Comparison of ENCODE assay signal across 26 mouse cellular contexts in the genomic region with DNA sequence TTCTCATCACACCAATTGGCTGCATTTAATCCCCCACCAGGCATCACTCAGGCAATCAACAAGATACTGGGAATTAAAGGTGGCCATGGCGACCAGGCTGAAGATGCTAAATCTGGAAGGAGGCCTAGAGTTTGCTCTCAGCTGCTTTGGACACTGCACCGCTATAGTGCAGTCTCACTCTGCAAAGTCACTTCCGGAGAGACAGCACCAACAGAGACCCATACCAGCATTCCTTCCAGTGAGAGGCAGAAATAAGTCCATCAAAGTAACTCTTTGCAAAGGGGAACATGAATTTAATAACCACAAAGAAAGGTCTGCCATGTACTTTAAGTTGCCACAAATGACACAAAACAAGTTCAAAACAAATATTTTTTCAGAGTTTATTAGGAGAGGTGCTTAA. TPM values are rescaled to one million over a fixed set of nuclear protein-coding genes. Genes with fewer than 3 reads are reported as not detected.
DNase-seq lines count a peak whose midpoint lies in the region; ATAC-seq and TF ChIP-seq lines count a peak whose summit lies in the region.
"Had no signal": no experiment of that assay in that cellular context is flagged by ENCODE, and none has a peak within 500 bp of the region (broad histone marks: within the 10 kb centered on the region; RNA-seq: fewer than 3 reads in every experiment).

No protein-coding gene starts in this region.

- H3K4me1 ChIP-seq in forebrain, postnatal 0 days (ENCODE audit: insufficient read depth) = no peaks in the 10 kb centered on the region
- peaks cover 8% of the 10 kb centered on the region for H3K4me1 ChIP-seq in forebrain, embryonic 10.5 days
- H3K4me1 ChIP-seq in heart, embryonic 16.5 days (ENCODE audit: control insufficient read depth, insufficient read depth, low read length) = no peaks in the 10 kb centered on the region
- H3K4me1 ChIP-seq in midbrain, postnatal 0 days (ENCODE audit: insufficient read depth, low read length) = no peaks in the 10 kb centered on the region
- no peaks in the 10 kb centered on the region for H3K4me1 ChIP-seq in midbrain, embryonic 16.5 days (ENCODE audit: control insufficient read depth, insufficient read depth, low read length)
- H3K4me1 ChIP-seq: forebrain, embryonic 12.5 days; hindbrain, embryonic 10.5 days; liver, embryonic 13.5 days; stomach, embryonic 15.5 days had no signal

- no peaks in the 10 kb centered on the region for H3K27me3 ChIP-seq in forebrain, postnatal 0 days (ENCODE audit: insufficient read depth, low read length)
- no peaks in the 10 kb centered on the region for H3K27me3 ChIP-seq in forebrain, embryonic 10.5 days (ENCODE audit: poor library complexity, severe bottlenecking)
- no peaks in the 10 kb centered on the region for H3K27me3 ChIP-seq in heart, embryonic 16.5 days (ENCODE audit: control insufficient read depth, insufficient read depth, low read length)
- no peaks in the 10 kb centered on the region for H3K27me3 ChIP-seq in midbrain, postnatal 0 days (ENCODE audit: insufficient read depth, low read length)
- H3K27me3 ChIP-seq in midbrain, embryonic 16.5 days (ENCODE audit: control insufficient read depth, insufficient read depth, low read depth, low read length) = no peaks in the 10 kb centered on the region
- H3K27me3 ChIP-seq: forebrain, embryonic 12.5 days; liver, embryonic 13.5 days; midbrain, embryonic 12.5 days; stomach, embryonic 15.5 days had no signal

- H3K9me3 ChIP-seq in forebrain, postnatal 0 days (ENCODE audit: low read length) = no peaks in the 10 kb centered on the region
- no peaks in the 10 kb centered on the region for H3K9me3 ChIP-seq in forebrain, embryonic 10.5 days
- no peaks in the 10 kb centered on the region for H3K9me3 ChIP-seq in heart, embryonic 16.5 days (replicated peaks; ENCODE audit: control insufficient read depth, low read length)
- H3K9me3 ChIP-seq in midbrain, postnatal 0 days (ENCODE audit: low read length) = no peaks in the 10 kb centered on the region
- H3K9me3 ChIP-seq in midbrain, embryonic 16.5 days (replicated peaks; ENCODE audit: control insufficient read depth, low read length, poor library complexity, severe bottlenecking) = no peaks in the 10 kb centered on the region
- H3K9me3 ChIP-seq: embryonic facial prominence, embryonic 10.5 days; forebrain, embryonic 12.5 days; hindbrain, embryonic 10.5 days; limb, embryonic 13.5 days; liver, embryonic 13.5 days; midbrain, embryonic 12.5 days; stomach, embryonic 15.5 days had no signal

- DNase-seq in forebrain, postnatal 0 days = no peak
- DNase-seq in forebrain, embryonic 10.5 days (ENCODE audit: extremely low spot score, low spot score) = no peak
- no peak for DNase-seq in heart, adult 18-20 months
- DNase-seq in midbrain, postnatal 0 days (ENCODE audit: low spot score) = peak; percentile 10
- DNase-seq in layer of hippocampus, adult 18-20 months (ENCODE audit: low spot score in 2 of 2) = no peak
- DNase-seq: adrenal gland, postnatal 14 days; cerebellum, adult 18-20 months; gastrocnemius, postnatal 25 days; kidney, adult 2 months; kidney, postnatal 10 days; layer of hippocampus, postnatal 36 days; liver, embryonic 13.5 days; thymus, adult 18-20 months had no signal

- H3K4me2 ChIP-seq in forebrain, postnatal 0 days (ENCODE audit: low read depth) = no peak overlapping the region
- H3K4me2 ChIP-seq in heart, embryonic 16.5 days (ENCODE audit: low read depth, low read length) = peak overlapping the region; percentile 25; the same call in 1 of the 2 replicates
- no peak overlapping the region for H3K4me2 ChIP-seq in midbrain, postnatal 0 days (ENCODE audit: low read depth, low read length, poor library complexity, severe bottlenecking)
- no peak overlapping the region for H3K4me2 ChIP-seq in midbrain, embryonic 16.5 days (ENCODE audit: low read length)
- H3K4me2 ChIP-seq: forebrain, embryonic 12.5 days; limb, embryonic 13.5 days; liver, embryonic 13.5 days; midbrain, embryonic 12.5 days; stomach, embryonic 15.5 days had no signal

- no peak overlapping the region for H3K27ac ChIP-seq in forebrain, postnatal 0 days (ENCODE audit: low read depth, low read length)
- H3K27ac ChIP-seq in forebrain, embryonic 10.5 days = no peak overlapping the region
- no peak overlapping the region for H3K27ac ChIP-seq in heart, embryonic 16.5 days (ENCODE audit: low read length)
- no peak overlapping the region for H3K27ac ChIP-seq in midbrain, postnatal 0 days (ENCODE audit: low read depth, low read length)
- no peak overlapping the region for H3K27ac ChIP-seq in midbrain, embryonic 16.5 days (ENCODE audit: low read length)
- H3K27ac ChIP-seq: embryonic facial prominence, embryonic 10.5 days; forebrain, embryonic 12.5 days; hindbrain, embryonic 10.5 days; layer of hippocampus, adult 2 months; limb, embryonic 13.5 days; liver, embryonic 13.5 days; midbrain, embryonic 12.5 days; stomach, embryonic 15.5 days had no signal

- no peak for TF ChIP-seq CTCF in forebrain, postnatal 0 days (IDR thresholded peaks at IDR 0.05; ENCODE audit: low read depth)
- no peak for TF ChIP-seq CTCF in midbrain, postnatal 0 days (IDR thresholded peaks at IDR 0.05)

- peak; percentile 29; the same call in 1 of the 2 replicates for ATAC-seq in forebrain, postnatal 0 days
- no peak for ATAC-seq in heart, embryonic 16.5 days (replicated peaks; ENCODE audit: extremely low read depth, insufficient read depth, low FRiP score)
- no peak for ATAC-seq in midbrain, postnatal 0 days (ENCODE audit: low FRiP score)
- no peak for ATAC-seq in midbrain, embryonic 16.5 days
- ATAC-seq in inflammation-experienced regulatory T-cells, adult 6 months = no peak
- ATAC-seq: activated CD4-positive, CD25-positive, alpha-beta regulatory T cell, adult 4 months had no signal

- H3K36me3 ChIP-seq in forebrain, postnatal 0 days (ENCODE audit: insufficient read depth) = no peaks in the 10 kb centered on the region
- H3K36me3 ChIP-seq in forebrain, embryonic 10.5 days (replicated peaks) = no peaks in the 10 kb centered on the region
- no peaks in the 10 kb centered on the region for H3K36me3 ChIP-seq in heart, embryonic 16.5 days (ENCODE audit: control insufficient read depth, insufficient read depth)
- H3K36me3 ChIP-seq in midbrain, postnatal 0 days (ENCODE audit: insufficient read depth, low read length) = no peaks in the 10 kb centered on the region
- H3K36me3 ChIP-seq in midbrain, embryonic 16.5 days (ENCODE audit: control insufficient read depth, insufficient read depth, low read length) = no peaks in the 10 kb centered on the region
- H3K36me3 ChIP-seq: embryonic facial prominence, embryonic 10.5 days; forebrain, embryonic 12.5 days; G1E; hindbrain, embryonic 10.5 days; limb, embryonic 13.5 days; liver, embryonic 13.5 days; midbrain, embryonic 12.5 days; stomach, embryonic 15.5 days had no signal

- 31% methylated on average over 3 of the region's 3 CpGs for WGBS in forebrain, postnatal 0 days
- WGBS in forebrain, embryonic 10.5 days = 39% methylated on average over 3 of the region's 3 CpGs
- 37% methylated on average over 3 of the region's 3 CpGs for WGBS in heart, embryonic 16.5 days
- WGBS in midbrain, postnatal 0 days = 45% methylated on average over 3 of the region's 3 CpGs
- WGBS in midbrain, embryonic 16.5 days = 44% methylated on average over 3 of the region's 3 CpGs

- no peak overlapping the region for H3K9ac ChIP-seq in forebrain, postnatal 0 days
- H3K9ac ChIP-seq in heart, embryonic 16.5 days (ENCODE audit: low read length) = no peak overlapping the region
- H3K9ac ChIP-seq in midbrain, postnatal 0 days (replicated peaks; ENCODE audit: low read length, poor library complexity, severe bottlenecking) = no peak overlapping the region
- H3K9ac ChIP-seq in midbrain, embryonic 16.5 days (ENCODE audit: low read depth, low read length) = no peak overlapping the region
- H3K9ac ChIP-seq: forebrain, embryonic 12.5 days; limb, embryonic 13.5 days; liver, embryonic 13.5 days; midbrain, embryonic 12.5 days; stomach, embryonic 15.5 days had no signal

- H3K4me3 ChIP-seq in forebrain, postnatal 0 days (ENCODE audit: low read depth, low read length) = no peak overlapping the region
- no peak overlapping the region for H3K4me3 ChIP-seq in forebrain, embryonic 10.5 days
- no peak overlapping the region for H3K4me3 ChIP-seq in heart, embryonic 16.5 days (ENCODE audit: low read length)
- no peak overlapping the region for H3K4me3 ChIP-seq in midbrain, postnatal 0 days (ENCODE audit: low read depth, low read length)
- H3K4me3 ChIP-seq in midbrain, embryonic 16.5 days (ENCODE audit: low read depth, low read length) = no peak overlapping the region
- H3K4me3 ChIP-seq: embryonic facial prominence, embryonic 10.5 days; forebrain, embryonic 12.5 days; hindbrain, embryonic 10.5 days; layer of hippocampus, adult 2 months; limb, embryonic 13.5 days; liver, embryonic 13.5 days; midbrain, embryonic 12.5 days; myocyte; stomach, embryonic 15.5 days had no signal

RNA-seq across cellular contexts. Expression of gene Cd93, which starts 7.1 kb away (rescaled TPM):
- 15.2 and 22.4 TPM in 2 replicates for total RNA-seq in forebrain, postnatal 0 days (2014; rRNA removed)
- 4.0 and 4.5 TPM in 2 replicates for polyA plus RNA-seq in forebrain, postnatal 0 days (2015; fragmentation: Nextera tagmentation; extraction: Ambion mirVana)
- 5.0 and 5.1 TPM in 2 replicates for polyA plus RNA-seq in forebrain, embryonic 10.5 days (2016; fragmentation: Nextera tagmentation; extraction: Ambion mirVana)
- 25.8 and 29.0 TPM in 2 replicates for polyA plus RNA-seq in heart, embryonic 16.5 days (2015; fragmentation: Nextera tagmentation; extraction: Ambion mirVana)
- 10 to 100 TPM; 31.2 to 41.1 TPM for total RNA-seq in heart, adult 18-20 months (2021)
- 16.9 and 23.0 TPM in 2 replicates for total RNA-seq in midbrain, postnatal 0 days (2014; rRNA removed)
- 4.1 and 4.5 TPM in 2 replicates for polyA plus RNA-seq in midbrain, postnatal 0 days (2015; fragmentation: Nextera tagmentation; extraction: Ambion mirVana)
- 7.2 and 7.4 TPM in 2 replicates for polyA plus RNA-seq in midbrain, embryonic 16.5 days (2015; fragmentation: Nextera tagmentation; extraction: Ambion mirVana)
- total RNA-seq in layer of hippocampus, adult 18-20 months (2021) = 1 to 10 TPM; 3.0 to 3.5 TPM
- under 1 TPM in 2 of 3 experiments, not detected in 1; 0.08 to 0.13 TPM for polyA plus RNA-seq in inflammation-experienced regulatory T-cells, adult 6 months (2017; shearing (Covaris generic))

RNA-seq across cellular contexts. Expression of gene Thbd, which starts 28.3 kb away (rescaled TPM):
- 16.2 and 24.2 TPM in 2 replicates for total RNA-seq in forebrain, postnatal 0 days (2014; rRNA removed)
- 9.6 and 11.1 TPM in 2 replicates for polyA plus RNA-seq in forebrain, postnatal 0 days (2015; fragmentation: Nextera tagmentation; extraction: Ambion mirVana)
- polyA plus RNA-seq in forebrain, embryonic 10.5 days (2016; fragmentation: Nextera tagmentation; extraction: Ambion mirVana) = 4.1 and 4.8 TPM in 2 replicates
- polyA plus RNA-seq in heart, embryonic 16.5 days (2015; fragmentation: Nextera tagmentation; extraction: Ambion mirVana) = 16.6 and 20.3 TPM in 2 replicates
- total RNA-seq in heart, adult 18-20 months (2021) = 10 to 100 TPM; 42.3 to 44.8 TPM
- total RNA-seq in midbrain, postnatal 0 days (2014; rRNA removed) = 26.1 and 34.3 TPM in 2 replicates
- 14.7 and 15.6 TPM in 2 replicates for polyA plus RNA-seq in midbrain, postnatal 0 days (2015; fragmentation: Nextera tagmentation; extraction: Ambion mirVana)
- polyA plus RNA-seq in midbrain, embryonic 16.5 days (2015; fragmentation: Nextera tagmentation; extraction: Ambion mirVana) = 8.2 and 10.0 TPM in 2 replicates
- 1 to 10 TPM; 5.8 to 7.3 TPM for total RNA-seq in layer of hippocampus, adult 18-20 months (2021)
- under 1 TPM in 1 of 3 experiments, not detected in 2; 0.24 TPM for polyA plus RNA-seq in inflammation-experienced regulatory T-cells, adult 6 months (2017; shearing (Covaris generic))
- total RNA-seq: G1E had no signal
- polyA plus RNA-seq: G1E had no signal

RNA-seq across cellular contexts. Expression of gene Sstr4, which starts 41.1 kb away (rescaled TPM):
- 10.7 and 12.1 TPM in 2 replicates for total RNA-seq in forebrain, postnatal 0 days (2014; rRNA removed)
- polyA plus RNA-seq in forebrain, postnatal 0 days (2015; fragmentation: Nextera tagmentation; extraction: Ambion mirVana) = 1.9 and 2.8 TPM in 2 replicates
- polyA plus RNA-seq in forebrain, embryonic 10.5 days (2016; fragmentation: Nextera tagmentation; extraction: Ambion mirVana) = 1.1 TPM in 2 replicates
- polyA plus RNA-seq in heart, embryonic 16.5 days (2015; fragmentation: Nextera tagmentation; extraction: Ambion mirVana) = 0.34 and 0.38 TPM in 2 replicates
- total RNA-seq in heart, adult 18-20 months (2021) = 1 to 10 TPM; 1.3 to 1.5 TPM
- total RNA-seq in midbrain, postnatal 0 days (2014; rRNA removed) = 13.5 and 14.0 TPM in 2 replicates
- polyA plus RNA-seq in midbrain, postnatal 0 days (2015; fragmentation: Nextera tagmentation; extraction: Ambion mirVana) = 2.7 TPM in 2 replicates
- polyA plus RNA-seq in midbrain, embryonic 16.5 days (2015; fragmentation: Nextera tagmentation; extraction: Ambion mirVana) = 4.3 and 4.4 TPM in 2 replicates
- 10 to 100 TPM; 78.1 to 85.4 TPM for total RNA-seq in layer of hippocampus, adult 18-20 months (2021)
- not detected for polyA plus RNA-seq in inflammation-experienced regulatory T-cells, adult 6 months (2017; shearing (Covaris generic))
- total RNA-seq: G1E had no signal
- polyA plus RNA-seq: activated CD4-positive, CD25-positive, alpha-beta regulatory T cell, adult 4 months; G1E; liver, embryonic 13.5 days; myocyte had no signal
